Mouse (Mus musculus): ENCODE measurements around the gene Cdh4. TPM values are rescaled to one million over a fixed set of nuclear protein-coding genes. Genes with fewer than 3 reads are reported as not detected.

Cdh4 gene
- polyA plus RNA-seq, 1 experiment from 2014 or later: 3.7 TPM

GRCm38 (mm10) chr2:179792426-179793133 lies 350.3 kb downstream of the Cdh4 start:
- 40% methylated on average over 13 of the region's 13 CpGs for WGBS
- H3K4me3 ChIP-seq (ENCODE audit: low read depth, low read length): no peak overlapping the region
- DNase-seq (ENCODE audit: low spot score) (peak; percentile 32), ATAC-seq (replicated peaks; ENCODE audit: insufficient number of reproducible peaks, low FRiP score, low TSS enrichment, low read depth) (no peak)
- H3K4me1 ChIP-seq (ENCODE audit: control insufficient read depth, insufficient read depth, low read length): no peaks in the 10 kb centered on the region
- no peak overlapping the region for H3K9ac ChIP-seq (replicated peaks; ENCODE audit: low read length)
- H3K27ac ChIP-seq (replicated peaks; ENCODE audit: low read depth, low read length): no peak overlapping the region
- no peak overlapping the region for H3K4me2 ChIP-seq (ENCODE audit: low read depth, low read length)
- no peaks in the 10 kb centered on the region for H3K36me3 ChIP-seq (replicated peaks; ENCODE audit: control insufficient read depth, insufficient read depth, low read depth, low read length)
- no peaks in the 10 kb centered on the region for H3K27me3 ChIP-seq (ENCODE audit: control insufficient read depth, insufficient read depth, low read length)
- no peaks in the 10 kb centered on the region for H3K9me3 ChIP-seq (replicated peaks; ENCODE audit: control insufficient read depth, low read length)

DNA sequence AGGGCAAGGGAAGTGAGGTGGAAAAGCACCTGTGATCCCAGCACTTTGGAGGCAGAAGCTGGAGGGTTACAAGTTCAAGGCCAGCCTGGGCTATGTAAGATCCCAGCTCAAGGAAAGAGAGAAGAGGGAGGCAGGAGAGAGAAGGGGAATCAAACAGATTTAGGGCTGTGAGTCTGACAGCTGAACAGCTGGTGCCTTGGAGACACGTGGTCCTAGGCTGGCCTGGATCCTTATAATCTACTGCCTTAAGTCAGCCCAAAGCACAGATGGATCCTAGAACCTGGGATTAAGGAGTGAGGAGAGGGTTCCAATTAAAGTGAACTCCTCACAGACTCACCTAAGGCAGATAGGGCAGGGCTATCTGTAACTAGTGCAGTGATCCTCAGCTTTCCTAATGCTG lies 352.1 kb downstream of the Cdh4 start:
- WGBS: 67% methylated on average over 1 of the region's 1 CpGs
- no peaks in the 10 kb centered on the region for H3K4me1 ChIP-seq (ENCODE audit: control insufficient read depth, insufficient read depth, low read length)
- H3K4me2 ChIP-seq (ENCODE audit: low read depth, low read length): no peak overlapping the region
- H3K27ac ChIP-seq (replicated peaks; ENCODE audit: low read depth, low read length): no peak overlapping the region
- H3K36me3 ChIP-seq (replicated peaks; ENCODE audit: control insufficient read depth, insufficient read depth, low read depth, low read length): no peaks in the 10 kb centered on the region
- no peaks in the 10 kb centered on the region for H3K27me3 ChIP-seq (ENCODE audit: control insufficient read depth, insufficient read depth, low read length)
- no peak overlapping the region for H3K4me3 ChIP-seq (ENCODE audit: low read depth, low read length)
- no peaks in the 10 kb centered on the region for H3K9me3 ChIP-seq (replicated peaks; ENCODE audit: control insufficient read depth, low read length)
- DNase-seq (ENCODE audit: low spot score): no peak
- no peak for ATAC-seq (replicated peaks; ENCODE audit: insufficient number of reproducible peaks, low FRiP score, low TSS enrichment, low read depth)
- H3K9ac ChIP-seq (replicated peaks; ENCODE audit: low read length): no peak overlapping the region

DNA sequence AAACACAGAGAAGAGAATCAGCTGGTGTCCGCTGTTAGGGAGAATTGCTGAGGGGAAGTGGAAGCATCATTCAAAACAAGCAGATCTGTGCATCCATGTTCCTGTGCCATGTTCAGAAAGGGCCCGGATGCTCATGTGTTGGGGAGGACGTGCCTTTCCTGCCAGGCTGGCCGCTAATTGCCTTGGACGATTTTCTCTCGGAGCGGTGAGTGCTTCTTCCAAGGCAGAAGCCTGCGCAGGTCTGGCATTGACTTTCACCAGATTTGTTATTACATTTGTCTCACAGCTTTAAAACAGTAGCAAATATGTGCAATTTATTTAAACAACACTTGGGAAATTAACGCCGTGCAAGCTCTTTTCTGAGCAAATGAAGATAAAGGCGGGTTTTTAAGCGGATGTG lies 353.2 kb downstream of the Cdh4 start:
- Histone ChIP-seq H3K4me2 (ENCODE audit: low read depth, low read length) (no peak overlapping the region), H3K9ac (replicated peaks; ENCODE audit: low read length) (no peak overlapping the region), H3K9me3 (replicated peaks; ENCODE audit: control insufficient read depth, low read length) (no peaks in the 10 kb centered on the region), H3K27ac (replicated peaks; ENCODE audit: low read depth, low read length) (no peak overlapping the region), H3K4me1 (ENCODE audit: control insufficient read depth, insufficient read depth, low read length) (no peaks in the 10 kb centered on the region), H3K36me3 (replicated peaks; ENCODE audit: control insufficient read depth, insufficient read depth, low read depth, low read length) (no peaks in the 10 kb centered on the region), H3K27me3 (ENCODE audit: control insufficient read depth, insufficient read depth, low read length) (no peaks in the 10 kb centered on the region), H3K4me3 (ENCODE audit: low read depth, low read length) (no peak overlapping the region)
- WGBS: 77% methylated on average over 12 of the region's 12 CpGs
- DNase-seq (ENCODE audit: low spot score) (no peak), ATAC-seq (replicated peaks; ENCODE audit: insufficient number of reproducible peaks, low FRiP score, low TSS enrichment, low read depth) (no peak)

DNA sequence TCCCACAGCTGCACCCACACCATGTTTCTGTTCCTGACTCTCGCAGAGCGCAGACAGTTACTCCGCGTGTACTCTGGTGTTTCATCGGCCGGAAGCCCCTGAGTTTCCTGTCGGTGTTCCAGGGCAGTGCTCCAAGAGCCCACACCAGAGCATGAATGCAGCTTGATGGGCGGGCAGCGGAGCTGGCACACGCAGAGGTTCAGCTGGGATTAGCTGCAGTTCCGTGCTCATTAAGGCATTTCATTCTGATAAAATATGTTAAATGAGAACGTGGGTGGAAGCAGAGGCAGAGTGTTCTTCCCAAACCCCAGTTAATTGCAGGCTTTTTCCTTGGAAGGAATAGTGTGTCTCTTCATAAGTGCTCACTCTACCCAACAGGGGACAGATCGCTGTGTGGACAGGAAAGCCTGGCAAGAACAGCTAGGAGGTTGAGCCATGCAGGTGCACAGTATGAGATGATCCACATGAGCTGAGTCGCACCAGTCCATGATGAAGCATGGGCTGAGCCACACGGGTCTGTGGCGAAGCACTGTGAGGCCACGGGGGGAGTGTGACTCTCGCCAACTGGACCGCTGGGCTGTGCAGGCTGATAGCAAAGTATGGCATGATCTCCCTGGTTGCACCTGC lies 357.8 kb downstream of the Cdh4 start:
- Histone ChIP-seq H3K27me3 (ENCODE audit: control insufficient read depth, insufficient read depth, low read length) (no peaks in the 10 kb centered on the region), H3K27ac (replicated peaks; ENCODE audit: low read depth, low read length) (no peak overlapping the region), H3K9ac (replicated peaks; ENCODE audit: low read length) (no peak overlapping the region), H3K36me3 (replicated peaks; ENCODE audit: control insufficient read depth, insufficient read depth, low read depth, low read length) (no peaks in the 10 kb centered on the region), H3K4me2 (ENCODE audit: low read depth, low read length) (no peak overlapping the region), H3K4me1 (ENCODE audit: control insufficient read depth, insufficient read depth, low read length) (no peaks in the 10 kb centered on the region), H3K9me3 (replicated peaks; ENCODE audit: control insufficient read depth, low read length) (no peaks in the 10 kb centered on the region), H3K4me3 (ENCODE audit: low read depth, low read length) (no peak overlapping the region)
- DNase-seq (ENCODE audit: low spot score): no peak
- no peak; the same call in 1 of the 2 replicates for ATAC-seq (replicated peaks; ENCODE audit: insufficient number of reproducible peaks, low FRiP score, low TSS enrichment, low read depth)
- 93% methylated on average over 19 of the region's 19 CpGs for WGBS

DNA sequence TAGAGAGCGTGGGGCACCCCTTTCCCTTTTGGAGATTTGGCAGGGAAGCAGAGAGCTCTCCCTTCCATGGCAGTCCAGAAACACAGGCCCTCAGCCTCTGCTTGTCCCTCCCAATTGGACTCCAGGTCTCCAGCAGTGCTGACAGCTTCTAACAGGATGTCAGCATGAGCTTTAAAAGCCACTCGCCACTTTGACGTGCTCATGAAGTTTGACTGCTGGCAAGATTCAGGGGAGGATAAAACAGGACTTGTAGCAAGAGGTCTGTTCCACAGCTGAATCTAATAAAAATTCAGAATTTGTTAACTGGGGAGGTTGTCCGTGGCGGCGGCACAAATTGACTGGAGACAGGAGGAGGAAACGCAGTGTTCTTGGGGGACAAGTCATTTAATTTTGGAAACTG lies 358.8 kb downstream of the Cdh4 start:
- Histone ChIP-seq H3K4me1 (ENCODE audit: control insufficient read depth, insufficient read depth, low read length) (no peaks in the 10 kb centered on the region), H3K27ac (replicated peaks; ENCODE audit: low read depth, low read length) (no peak overlapping the region), H3K27me3 (ENCODE audit: control insufficient read depth, insufficient read depth, low read length) (no peaks in the 10 kb centered on the region), H3K4me3 (ENCODE audit: low read depth, low read length) (no peak overlapping the region), H3K9me3 (replicated peaks; ENCODE audit: control insufficient read depth, low read length) (no peaks in the 10 kb centered on the region), H3K9ac (replicated peaks; ENCODE audit: low read length) (no peak overlapping the region), H3K36me3 (replicated peaks; ENCODE audit: control insufficient read depth, insufficient read depth, low read depth, low read length) (no peaks in the 10 kb centered on the region), H3K4me2 (ENCODE audit: low read depth, low read length) (no peak overlapping the region)
- ATAC-seq (replicated peaks; ENCODE audit: insufficient number of reproducible peaks, low FRiP score, low TSS enrichment, low read depth) (no peak), DNase-seq (ENCODE audit: low spot score) (peak; percentile 61)
- 50% methylated on average over 7 of the region's 7 CpGs for WGBS

GRCm38 (mm10) chr2:179802411-179802810 lies 360.2 kb downstream of the Cdh4 start:
- ATAC-seq (replicated peaks; ENCODE audit: insufficient number of reproducible peaks, low FRiP score, low TSS enrichment, low read depth) (no peak), DNase-seq (ENCODE audit: low spot score) (no peak)
- no peaks in the 10 kb centered on the region for H3K9me3 ChIP-seq (replicated peaks; ENCODE audit: control insufficient read depth, low read length)
- WGBS: 75% methylated on average over 1 of the region's 1 CpGs
- H3K4me3 ChIP-seq (ENCODE audit: low read depth, low read length): no peak overlapping the region
- no peaks in the 10 kb centered on the region for H3K27me3 ChIP-seq (ENCODE audit: control insufficient read depth, insufficient read depth, low read length)
- no peak overlapping the region for H3K4me2 ChIP-seq (ENCODE audit: low read depth, low read length)
- H3K9ac ChIP-seq (replicated peaks; ENCODE audit: low read length): no peak overlapping the region
- no peaks in the 10 kb centered on the region for H3K36me3 ChIP-seq (replicated peaks; ENCODE audit: control insufficient read depth, insufficient read depth, low read depth, low read length)
- no peaks in the 10 kb centered on the region for H3K4me1 ChIP-seq (ENCODE audit: control insufficient read depth, insufficient read depth, low read length)
- H3K27ac ChIP-seq (replicated peaks; ENCODE audit: low read depth, low read length): no peak overlapping the region

- Histone ChIP-seq H3K27ac (replicated peaks; ENCODE audit: low read depth, low read length) (no peak overlapping the region), H3K9ac (replicated peaks; ENCODE audit: low read length) (no peak overlapping the region), H3K4me1 (ENCODE audit: control insufficient read depth, insufficient read depth, low read length) (no peaks in the 10 kb centered on the region), H3K27me3 (ENCODE audit: control insufficient read depth, insufficient read depth, low read length) (no peaks in the 10 kb centered on the region), H3K36me3 (replicated peaks; ENCODE audit: control insufficient read depth, insufficient read depth, low read depth, low read length) (no peaks in the 10 kb centered on the region), H3K9me3 (replicated peaks; ENCODE audit: control insufficient read depth, low read length) (no peaks in the 10 kb centered on the region), H3K4me3 (ENCODE audit: low read depth, low read length) (no peak overlapping the region), H3K4me2 (ENCODE audit: low read depth, low read length) (no peak overlapping the region)
- no peak for DNase-seq (ENCODE audit: low spot score)
- WGBS: 87% methylated on average over 5 of the region's 5 CpGs
- no peak for ATAC-seq (replicated peaks; ENCODE audit: insufficient number of reproducible peaks, low FRiP score, low TSS enrichment, low read depth)
These were observed 368.9 kb downstream of the Cdh4 start for GRCm38 (mm10) chr2:179811086-179811485.

DNA sequence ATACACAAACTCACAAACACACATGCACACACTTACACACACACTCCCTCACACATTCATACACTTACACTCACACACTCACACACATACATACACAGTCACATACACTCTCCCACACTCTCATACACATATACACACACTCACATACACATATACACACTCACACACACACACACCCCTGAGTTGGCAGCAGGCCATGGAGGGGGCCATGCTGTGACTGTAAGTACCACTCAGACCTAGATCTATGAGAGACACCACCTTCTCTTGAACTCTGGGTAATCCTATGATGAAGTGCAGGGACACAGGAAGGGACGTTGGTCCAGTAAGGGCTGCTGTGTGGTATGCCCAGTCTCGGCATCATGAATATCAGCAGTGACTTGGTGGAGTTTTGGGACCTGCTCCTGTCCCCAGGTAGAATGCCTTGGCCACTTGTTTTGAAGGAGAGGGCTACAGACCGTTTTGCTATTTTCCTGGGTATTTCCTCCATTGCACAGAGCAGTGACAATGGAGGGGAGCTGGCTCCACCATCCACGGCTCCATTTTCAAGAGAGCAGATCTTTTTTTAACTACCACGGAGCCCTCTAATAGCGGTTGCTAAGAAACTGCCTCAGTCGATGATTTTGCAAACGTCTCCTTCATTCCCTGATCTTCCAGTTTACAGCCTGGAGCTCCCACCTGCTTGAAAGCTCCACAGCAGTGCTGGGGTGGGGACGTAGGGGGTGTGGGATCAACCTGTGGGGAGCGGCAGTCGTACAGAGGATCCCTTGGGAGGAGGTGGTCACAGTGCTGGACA lies 371.0 kb downstream of the Cdh4 start:
- H3K27me3 ChIP-seq (ENCODE audit: control insufficient read depth, insufficient read depth, low read length): no peaks in the 10 kb centered on the region
- 76% methylated on average over 11 of the region's 11 CpGs for WGBS
- H3K27ac ChIP-seq (replicated peaks; ENCODE audit: low read depth, low read length): no peak overlapping the region

More for the DNA sequence above, 371.0 kb downstream of the Cdh4 start:
- Histone ChIP-seq H3K4me1 (ENCODE audit: control insufficient read depth, insufficient read depth, low read length) (no peaks in the 10 kb centered on the region), H3K4me2 (ENCODE audit: low read depth, low read length) (no peak overlapping the region), H3K36me3 (replicated peaks; ENCODE audit: control insufficient read depth, insufficient read depth, low read depth, low read length) (no peaks in the 10 kb centered on the region), H3K9ac (replicated peaks; ENCODE audit: low read length) (no peak overlapping the region), H3K9me3 (replicated peaks; ENCODE audit: control insufficient read depth, low read length) (no peaks in the 10 kb centered on the region), H3K4me3 (ENCODE audit: low read depth, low read length) (no peak overlapping the region)
- ATAC-seq (replicated peaks; ENCODE audit: insufficient number of reproducible peaks, low FRiP score, low TSS enrichment, low read depth) (no peak), DNase-seq (ENCODE audit: low spot score) (no peak)

Measured in embryonic facial prominence, embryonic 11.5 days (tissue).